Mouse (Mus musculus) inflammation-experienced regulatory T-cells, adult 6 months (primary cell): Measurements from ENCODE around the gene 4932438A13Rik. TPM values are rescaled to one million over a fixed set of nuclear protein-coding genes. Genes with fewer than 3 reads are reported as not detected.

Experiments
- ATAC-seq: one replicate; pipeline ENCODE4 v1.8.0; 2017
- polyA plus RNA-seq, 3 experiments: library from polyadenylated mRNA; unstranded; fragments of 100-300 nt; shearing (Covaris generic); gene quantifications; one replicate each; pipeline ENCODE4 v1.2.1; 2017

The 4932438A13Rik gene
- 10 to 100 TPM; 38.7 to 88.8 (median 80.2) TPM for polyA plus RNA-seq

DNA sequence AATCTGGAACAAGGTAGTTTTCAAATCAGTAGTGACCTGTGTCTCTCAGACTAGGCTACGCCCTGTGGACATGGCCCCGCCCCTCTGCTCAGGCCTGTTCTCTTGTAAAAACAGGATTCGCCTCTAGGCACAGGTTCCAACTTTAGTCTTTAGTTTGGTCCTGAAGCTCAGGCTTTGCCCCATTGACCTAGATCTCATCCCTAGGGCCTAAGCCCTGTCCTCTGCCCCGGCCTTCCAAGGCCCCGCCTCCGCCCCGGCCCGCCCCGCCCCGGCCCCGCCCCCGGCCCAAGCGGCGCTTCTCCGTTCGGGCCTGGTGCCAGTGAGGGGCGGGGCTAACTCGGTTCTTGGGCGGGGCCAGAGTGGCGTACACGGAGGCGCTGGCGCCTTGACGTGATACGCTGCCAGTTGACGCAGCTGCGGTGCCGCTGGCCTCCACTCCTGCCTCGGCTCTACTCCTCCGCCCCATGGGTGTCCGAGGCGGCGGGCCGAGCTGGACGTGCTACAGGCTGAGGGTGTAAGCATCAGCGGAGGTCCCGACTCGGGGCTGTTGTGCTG, at the start of gene 4932438A13Rik:
4932438A13Rik (plus strand) TSS at position 384 of the 555 bp plus-strand sequence.
- peak; percentile 72 for ATAC-seq

DNA sequence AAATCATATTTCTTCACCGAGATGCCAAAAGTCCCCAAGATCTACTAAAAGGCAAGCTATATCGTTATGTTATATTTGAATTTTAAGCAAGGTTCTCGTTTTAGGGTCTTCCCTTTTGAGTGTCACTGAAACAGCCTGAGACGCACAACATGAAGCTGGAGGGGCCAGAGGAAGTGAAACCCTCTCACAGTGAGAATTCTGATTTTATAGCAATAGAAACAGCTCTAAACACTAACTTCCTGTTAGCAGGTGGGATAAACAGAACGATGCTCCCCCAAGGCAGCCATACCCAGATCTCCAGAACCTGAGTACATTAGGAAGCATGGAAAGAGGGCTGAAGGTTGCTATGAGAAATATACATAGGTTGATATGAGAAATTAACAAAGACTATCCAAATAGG, 46.3 kb upstream of the 4932438A13Rik start:
- ATAC-seq, result no peak

DNA sequence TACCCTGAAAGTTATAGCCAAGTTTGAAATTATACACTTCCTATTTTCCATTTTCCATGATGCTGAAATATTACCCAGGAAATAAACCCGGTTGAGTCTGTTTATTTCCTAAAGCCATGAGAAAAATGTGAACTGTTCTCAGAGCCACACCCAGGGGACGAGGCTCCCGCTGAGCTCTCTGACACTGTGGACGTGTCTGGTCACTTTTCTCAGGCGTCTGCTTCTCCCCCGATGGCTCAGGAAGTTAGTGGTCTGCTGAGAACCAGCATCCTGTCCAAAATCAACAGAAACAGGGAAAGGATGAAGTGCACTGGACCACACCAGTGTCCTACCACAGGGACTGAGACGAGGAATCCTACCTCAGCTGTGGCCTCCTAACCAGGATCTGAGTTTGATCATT, 43.5 kb upstream of the 4932438A13Rik start:
- no peak for ATAC-seq

DNA sequence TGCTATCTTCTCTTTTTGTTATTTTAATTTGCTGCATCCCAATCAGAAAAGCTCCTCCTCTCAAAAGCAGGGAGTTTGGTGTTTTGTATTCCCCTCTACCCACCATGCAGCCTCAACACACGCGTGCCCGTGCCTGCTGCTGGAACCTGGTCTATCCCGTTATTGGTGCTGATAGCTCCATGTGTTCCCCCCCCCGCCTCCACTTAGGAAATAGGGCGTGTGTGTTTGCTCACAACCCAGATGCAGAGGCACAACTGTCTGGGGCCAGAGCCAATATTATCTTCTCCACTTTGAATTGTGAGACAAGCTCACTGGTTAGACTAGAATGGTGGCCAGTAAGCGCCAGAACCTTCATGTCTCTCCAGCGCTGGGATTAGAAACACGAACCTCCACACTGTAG, 41.9 kb upstream of the 4932438A13Rik start:
- no peak for ATAC-seq

DNA sequence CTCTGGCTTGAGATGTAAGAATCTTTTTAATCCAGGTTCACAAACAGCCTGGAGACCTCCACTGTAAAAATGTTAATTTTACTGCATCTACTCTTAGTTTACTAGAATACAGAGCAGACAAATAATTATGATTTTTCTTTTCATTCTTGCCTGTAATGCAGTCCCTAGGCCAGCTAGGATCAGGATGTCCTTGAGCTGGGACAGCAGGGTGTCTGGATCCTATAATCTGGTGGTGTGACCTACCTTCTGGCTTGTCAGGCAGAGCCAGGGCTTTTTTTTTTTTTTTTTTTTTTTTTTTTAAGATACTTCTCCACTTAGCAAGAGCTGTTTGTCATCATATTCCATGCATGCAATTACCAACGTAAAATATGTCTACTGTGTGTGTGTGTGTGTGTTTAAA, 37.8 kb upstream of the 4932438A13Rik start:
- ATAC-seq, result no peak

DNA sequence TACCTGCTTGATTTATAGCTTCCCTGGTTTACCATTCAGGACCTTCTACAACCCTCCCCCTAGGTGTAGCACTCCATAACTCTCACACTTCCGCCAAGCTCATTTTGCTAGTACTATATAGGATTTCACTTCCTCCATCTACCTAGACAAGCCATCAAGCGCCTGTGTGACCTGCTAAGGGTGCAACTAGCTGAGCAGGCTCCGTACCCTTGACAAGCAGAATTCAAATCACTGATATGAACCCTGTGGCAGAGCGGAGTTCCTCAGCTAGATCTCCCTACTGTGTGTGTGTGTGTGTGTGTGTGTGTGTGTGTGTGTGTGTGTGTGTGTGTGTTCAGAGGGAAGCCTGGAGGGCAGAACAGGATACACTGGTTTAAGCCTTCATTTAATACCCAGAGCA, 37.4 kb upstream of the 4932438A13Rik start:
- no peak for ATAC-seq

DNA sequence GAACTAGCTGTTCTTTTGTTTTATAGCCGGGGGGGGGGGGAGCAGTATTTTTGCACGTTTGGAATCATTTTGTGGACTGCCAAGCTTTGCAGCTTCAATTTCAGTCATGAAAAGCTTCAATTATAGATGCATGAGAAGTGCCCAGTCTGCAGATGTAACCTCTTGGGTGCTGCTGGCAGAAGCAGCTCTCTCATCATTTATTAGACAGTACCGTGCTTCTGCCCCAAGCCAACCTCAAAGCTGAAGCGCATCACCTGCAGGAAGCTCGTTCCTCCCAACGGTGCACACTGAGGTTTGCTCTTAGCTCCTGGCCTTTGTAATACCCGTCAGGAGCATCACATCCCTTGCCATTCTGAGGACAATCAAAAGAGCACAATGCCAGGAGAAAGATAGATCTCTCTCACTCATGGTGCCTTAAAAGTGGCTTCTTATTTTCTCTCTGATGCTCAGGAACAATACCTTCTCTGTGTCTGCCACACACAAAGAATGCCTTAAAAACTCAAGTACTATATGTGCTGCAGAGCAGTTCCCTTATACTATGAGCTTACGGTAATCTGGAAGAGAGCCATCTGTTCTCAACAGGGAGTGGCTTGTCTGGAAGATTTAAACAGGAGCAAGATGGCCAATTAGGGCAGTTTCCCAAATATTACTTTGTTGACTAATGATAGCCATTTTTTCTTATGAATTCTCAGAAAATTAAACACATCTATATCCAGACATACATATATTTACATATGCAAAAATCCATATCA, 35.5 kb upstream of the 4932438A13Rik start:
- ATAC-seq, result no peak

DNA sequence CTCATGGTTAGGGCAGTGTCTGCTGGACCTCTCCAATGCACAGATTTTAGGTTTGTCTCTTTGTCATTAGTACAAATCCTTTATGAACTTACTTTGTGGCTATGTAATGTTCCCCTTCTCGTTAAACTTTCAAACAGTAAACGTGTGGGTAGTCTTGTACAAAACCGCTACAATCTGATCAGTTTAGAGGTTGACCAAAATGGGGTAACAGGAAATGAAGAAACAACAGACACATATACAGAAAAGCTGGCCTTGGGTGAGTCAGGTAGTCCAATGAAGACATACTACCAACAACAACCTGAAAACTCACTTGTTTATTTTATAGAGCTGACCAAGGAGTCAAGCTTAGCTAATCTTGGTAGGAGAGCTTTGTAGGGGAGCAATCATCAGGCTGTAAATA, 32.7 kb upstream of the 4932438A13Rik start:
- no peak for ATAC-seq

DNA sequence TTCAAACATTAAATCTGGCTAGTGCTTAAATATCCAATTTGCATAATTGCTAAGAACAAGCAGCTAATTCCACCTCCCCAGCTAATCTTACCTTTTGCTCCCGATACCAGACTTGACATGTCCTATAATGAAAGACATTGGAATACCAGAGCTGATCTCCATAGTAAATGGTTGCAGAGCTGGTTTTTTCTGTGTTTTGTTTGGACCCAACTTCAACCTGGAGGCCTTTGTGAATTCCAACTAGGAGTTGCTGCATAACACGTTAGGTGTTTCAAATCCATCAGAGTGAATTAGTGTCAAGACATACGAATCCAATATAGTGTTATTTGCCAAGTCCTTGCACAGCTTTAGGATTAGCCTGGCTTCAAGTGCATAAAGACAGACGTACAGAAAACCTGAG, 28.5 kb upstream of the 4932438A13Rik start:
- ATAC-seq, result no peak

DNA sequence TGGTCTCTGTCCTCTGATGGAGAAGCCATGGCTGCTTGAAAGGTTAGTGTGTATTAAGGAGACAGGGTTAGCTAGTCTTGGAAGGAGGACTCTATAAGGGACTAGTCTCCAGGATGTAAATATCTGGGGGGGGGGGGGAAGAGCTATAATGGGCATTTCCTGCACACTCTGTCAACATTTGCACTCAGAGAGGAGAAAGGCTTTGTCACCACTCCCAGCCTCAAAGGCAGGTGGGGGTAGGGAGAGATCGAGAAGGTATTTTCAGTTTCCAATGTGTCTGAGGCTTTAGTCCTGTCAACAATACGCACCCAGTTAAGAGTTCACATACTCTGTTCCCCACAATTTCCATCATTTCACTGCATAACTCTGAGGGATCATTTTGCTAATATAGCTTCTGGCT, 28.1 kb upstream of the 4932438A13Rik start:
- ATAC-seq, result peak; percentile 46

DNA sequence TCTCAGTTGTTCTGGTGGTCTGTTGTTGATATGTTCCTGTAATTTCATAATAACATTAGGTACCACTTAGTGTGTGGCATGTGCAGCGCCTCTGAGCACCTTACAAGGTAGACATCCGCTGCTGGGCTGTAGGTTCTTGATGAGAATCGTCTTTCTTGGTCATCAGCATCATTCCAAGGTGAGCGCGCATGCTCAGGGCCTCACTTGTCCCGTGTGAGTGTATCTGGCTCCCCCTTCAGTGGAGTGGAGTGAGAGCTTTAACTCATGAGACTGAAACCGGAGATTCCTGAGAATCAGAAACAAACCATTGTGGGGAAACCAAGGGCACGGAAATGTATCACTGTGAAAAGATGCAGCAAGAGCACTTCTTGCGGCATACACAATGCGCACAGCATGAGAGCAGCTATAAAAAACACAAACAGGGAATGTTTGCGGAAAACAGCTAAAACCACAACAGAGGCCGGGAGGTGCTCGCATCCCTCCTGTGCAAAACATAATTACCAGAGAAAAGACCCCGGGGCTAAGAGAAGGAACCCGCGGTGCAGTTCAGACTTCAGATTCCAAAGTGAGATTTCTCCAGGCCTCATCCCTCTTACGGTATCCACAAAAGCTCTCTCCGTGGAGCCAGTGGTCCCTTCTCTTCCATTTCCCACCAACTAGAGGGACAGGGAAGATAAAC, 27.2 kb upstream of the 4932438A13Rik start:
- ATAC-seq, result no peak

DNA sequence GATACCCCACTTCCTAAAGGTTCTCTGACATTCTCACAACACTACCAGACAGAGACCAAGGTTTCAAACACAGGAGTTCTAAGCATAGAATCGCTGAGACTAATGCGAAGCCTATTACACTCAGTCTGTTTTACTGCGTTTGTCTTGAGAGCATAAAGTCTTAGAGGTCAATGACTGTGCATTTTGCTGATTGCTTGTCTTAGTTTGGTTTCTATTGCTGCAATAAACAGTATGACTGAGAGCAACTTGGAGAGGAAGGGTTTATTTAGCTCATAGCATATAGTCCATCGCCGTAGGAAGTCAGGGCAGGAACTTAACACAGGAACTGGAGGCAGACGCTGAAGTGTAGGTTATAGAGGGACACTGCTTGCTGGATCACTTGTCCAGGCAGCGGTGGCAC, 26.1 kb upstream of the 4932438A13Rik start:
- ATAC-seq, result no peak

DNA sequence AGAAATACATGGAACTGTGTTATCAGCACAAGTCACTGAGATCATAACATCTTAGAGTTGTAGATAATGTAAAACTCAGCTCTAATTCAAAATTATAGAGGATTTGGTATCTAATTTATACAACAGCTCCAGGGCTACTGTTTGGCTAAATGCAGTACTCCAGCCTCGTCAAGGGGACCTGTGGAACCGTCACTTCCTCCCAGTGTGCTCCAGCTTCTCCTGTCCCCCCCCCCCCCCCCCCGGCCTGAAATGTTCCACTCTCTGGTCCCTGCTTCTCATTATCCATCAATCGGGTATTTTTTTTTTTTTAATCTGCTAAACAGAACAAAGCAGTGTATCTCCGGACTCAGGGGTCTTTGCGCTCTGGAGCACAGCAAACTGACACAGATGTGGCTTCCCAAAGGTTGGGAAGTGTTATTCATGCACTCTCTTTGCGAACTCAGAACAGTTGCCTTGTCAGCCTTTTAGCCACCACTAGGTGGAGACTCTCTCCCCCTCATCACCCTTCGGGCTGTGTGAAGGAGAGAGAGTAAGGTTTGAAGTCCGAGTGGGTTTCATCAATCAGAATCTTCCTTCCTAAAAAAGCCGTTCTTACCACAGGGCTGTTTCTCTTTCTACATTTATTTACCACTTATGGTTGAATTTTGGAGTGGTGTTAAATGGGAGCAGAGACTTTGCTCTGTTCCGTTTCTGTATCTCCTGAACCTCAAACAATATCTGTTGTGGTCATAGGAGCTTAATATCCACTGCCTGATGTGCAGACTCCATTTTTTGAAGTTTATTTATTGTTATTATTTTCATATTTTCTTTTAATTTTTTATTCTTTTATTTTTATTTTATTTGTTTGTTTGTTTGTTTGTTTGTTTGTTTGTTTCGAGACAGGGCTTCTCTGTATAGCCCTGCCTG, 22.0 kb upstream of the 4932438A13Rik start:
- peak; percentile 98 for ATAC-seq

DNA sequence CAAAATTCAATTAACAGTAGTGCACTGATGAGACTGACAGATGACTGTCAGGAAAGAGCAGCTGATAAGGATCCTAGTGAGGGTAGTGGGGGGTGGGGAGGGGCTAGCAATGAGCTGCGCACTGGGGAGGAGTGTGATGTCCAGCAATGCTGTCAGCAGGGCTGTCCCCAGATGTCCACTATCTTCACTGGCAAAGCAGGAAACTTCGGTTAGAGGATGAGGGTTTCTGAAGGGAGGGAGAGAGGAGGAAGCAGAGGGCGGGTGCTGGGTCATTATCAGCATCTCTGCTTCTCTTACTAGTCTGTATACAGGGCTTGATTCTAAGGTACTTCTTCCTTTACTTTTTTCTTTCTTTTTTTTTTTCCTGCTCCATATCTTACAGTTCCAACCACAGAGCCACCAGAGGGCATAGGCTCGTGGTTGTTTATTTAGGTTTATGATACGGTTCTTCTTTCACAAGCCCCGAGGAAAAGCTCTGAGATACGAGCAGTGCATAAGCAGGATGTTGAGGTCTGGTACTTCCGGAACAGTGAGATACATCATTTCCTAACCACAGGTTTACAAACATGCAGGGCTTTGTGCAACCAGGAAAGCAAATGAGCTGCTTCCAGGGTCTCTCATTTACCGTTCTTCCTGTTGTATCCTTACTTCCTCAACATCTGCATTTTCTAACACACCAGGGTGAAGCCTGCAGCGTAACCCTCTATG, 9.0 kb upstream of the 4932438A13Rik start:
- peak; percentile 98 for ATAC-seq

DNA sequence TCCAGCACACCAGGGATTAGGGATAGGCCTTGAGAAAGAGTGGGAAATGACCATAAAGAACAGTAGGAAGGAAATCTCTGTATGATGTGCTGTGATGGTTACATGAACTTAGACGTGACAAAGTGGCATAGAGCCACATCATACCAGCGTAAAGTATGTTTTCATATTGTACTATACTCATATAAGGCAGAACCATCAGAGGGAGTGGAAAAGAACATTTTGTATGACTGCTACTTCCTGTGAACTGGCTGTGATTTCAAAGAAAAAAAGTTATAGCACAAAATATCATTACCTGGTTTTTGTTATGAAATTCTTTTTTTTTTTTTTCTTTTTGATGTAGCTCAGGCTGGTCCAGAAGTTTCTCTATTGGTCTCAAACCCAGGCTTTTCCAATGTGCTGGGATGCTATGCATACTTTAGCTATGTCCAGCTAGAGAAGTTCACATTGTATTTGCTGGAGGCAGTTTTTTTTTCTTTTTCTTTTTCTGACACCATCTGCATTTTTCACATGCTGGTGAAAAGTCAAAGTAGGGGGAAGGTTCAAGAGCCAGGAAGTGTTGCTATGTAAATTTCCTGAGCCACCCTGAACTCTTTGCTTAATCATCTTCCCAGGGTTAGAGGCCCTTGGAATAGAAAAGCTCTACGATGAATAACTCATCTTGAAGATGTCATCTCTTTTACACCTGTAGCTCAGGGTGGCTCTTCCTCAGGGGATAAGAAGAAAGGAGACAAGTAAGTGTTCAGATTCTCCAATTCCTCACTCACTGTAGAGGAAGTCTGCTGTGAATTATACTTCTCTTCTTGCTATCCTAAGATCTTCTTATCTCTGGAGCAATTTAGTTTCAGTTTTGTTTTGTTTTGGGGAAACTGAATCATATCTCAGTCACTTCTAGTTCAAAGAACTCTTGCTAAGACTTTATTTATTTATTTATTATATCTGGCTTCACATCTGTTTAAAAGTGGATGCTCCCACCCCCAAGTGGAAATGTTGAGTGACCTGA, 1.2 kb upstream of the 4932438A13Rik start:
- ATAC-seq, result peak; percentile 61

DNA sequence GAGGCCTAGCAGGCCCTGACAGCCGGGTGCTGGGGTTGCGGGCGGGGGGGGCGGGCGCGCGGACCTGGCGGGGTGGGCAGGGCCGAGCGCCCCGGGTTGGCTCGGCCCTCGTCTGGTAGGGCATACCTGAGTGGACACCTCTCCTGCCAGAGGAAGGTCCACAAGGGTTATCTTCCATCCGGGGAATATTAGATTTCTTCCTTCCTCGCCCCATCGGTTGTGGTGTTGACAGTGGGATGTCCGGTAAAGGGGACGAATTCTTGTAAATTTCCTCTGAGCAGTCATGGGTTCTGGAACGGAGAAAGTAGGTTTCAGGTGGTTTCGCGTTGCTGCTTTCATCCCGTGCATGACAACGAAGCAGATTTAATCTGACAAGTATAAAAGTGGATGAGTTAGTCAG, 523 bp downstream of the 4932438A13Rik start:
- peak; percentile 1 for ATAC-seq

DNA sequence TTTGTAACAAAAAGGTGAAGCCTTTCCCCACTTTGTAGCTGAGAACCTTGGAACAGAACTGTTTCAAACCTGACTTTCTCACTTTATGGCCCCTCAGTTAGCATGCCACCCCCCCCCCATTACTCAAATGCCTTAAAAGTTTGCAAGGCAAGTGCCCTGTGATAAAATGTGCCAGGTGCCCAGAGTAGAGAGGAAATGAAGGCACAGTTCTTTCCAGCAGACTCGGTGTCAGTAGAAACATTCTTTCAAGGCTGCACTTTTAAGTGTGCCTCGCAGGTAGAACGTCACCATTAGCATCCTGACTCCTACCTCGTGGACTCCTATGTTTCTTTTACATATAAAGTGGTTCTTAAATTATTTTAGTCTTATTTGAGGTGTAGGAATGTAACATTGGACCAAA, 977 bp downstream of the 4932438A13Rik start:
- ATAC-seq, result no peak

DNA sequence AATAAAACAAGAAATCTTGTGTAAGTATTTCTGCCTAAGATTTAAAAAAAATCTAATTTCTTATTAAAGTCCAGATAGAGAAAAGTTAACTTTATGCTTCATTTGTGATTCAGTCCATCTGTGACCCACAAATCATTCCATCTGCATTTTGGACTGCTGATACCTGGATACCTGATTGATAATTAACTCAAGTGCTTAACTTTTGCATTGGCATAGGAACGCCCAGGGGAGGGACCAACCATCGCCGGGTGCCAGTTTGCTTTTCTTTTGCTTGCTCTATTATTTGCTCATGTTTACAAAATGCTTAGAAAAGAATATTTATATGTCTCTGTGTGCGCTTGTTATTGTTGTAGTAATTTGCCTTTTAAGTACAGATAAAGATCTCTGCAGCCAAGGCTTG, 1.6 kb downstream of the 4932438A13Rik start:
- no peak for ATAC-seq

DNA sequence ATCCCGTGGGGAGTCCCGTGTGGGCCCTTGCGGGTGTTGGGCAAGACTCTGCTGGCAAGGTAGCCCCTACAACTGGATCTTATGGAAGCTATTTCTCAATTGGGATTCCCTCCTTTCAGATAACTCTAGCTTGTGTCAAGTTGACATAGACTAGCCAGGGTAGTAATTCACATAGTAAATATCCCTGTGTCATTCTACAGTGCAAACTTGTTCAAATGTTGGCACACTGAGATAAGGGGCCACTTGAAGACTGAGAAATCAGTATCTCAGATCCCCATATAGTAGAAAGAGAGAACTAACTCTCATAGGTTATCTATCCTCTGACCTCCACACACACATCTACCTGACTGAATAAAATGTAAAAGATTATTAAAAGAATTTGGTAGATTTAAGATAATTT, 42.5 kb downstream of the 4932438A13Rik start:
- no peak for ATAC-seq

DNA sequence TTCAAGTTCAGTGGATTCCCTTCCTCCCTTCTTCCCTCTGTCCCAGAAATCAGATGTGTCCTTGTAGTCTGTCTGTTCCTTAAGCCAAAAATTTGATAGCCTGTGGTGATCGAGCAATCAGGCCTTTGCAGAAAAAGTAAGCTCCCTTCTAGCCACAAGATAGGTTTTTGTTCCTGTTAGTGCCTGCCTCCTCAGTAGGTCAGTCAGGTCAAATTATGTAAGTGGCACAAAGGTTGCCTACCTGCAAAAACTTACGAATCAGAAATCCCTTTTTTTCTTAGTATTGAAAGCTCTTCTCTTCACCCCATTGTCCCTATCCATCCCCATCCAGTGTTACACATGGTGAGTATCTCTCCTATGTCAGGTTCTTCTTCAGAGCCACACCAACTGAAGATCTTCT, 54.9 kb downstream of the 4932438A13Rik start:
- no peak for ATAC-seq

DNA sequence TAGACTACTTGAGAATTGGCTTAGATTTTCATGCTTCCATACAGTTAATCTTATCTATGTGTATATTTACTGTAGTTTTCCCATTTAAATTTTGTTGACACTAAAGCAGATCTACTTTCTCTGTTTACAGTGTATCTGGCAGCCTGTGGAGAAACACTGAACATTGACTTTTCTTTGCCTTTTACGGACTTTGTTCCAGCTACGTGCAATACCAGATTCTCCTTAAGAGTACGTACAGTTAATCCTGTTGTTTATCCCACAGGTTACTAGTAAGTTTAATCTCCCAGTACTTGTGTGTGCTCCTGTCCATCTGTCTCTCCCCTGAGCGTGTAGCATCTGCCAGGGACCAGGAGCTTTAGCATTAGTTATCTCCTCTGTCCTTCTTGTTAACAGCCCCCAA, 55.4 kb downstream of the 4932438A13Rik start:
- no peak for ATAC-seq
